Comparison of ENCODE assay signal across 9 mouse cellular contexts in the genomic region with DNA sequence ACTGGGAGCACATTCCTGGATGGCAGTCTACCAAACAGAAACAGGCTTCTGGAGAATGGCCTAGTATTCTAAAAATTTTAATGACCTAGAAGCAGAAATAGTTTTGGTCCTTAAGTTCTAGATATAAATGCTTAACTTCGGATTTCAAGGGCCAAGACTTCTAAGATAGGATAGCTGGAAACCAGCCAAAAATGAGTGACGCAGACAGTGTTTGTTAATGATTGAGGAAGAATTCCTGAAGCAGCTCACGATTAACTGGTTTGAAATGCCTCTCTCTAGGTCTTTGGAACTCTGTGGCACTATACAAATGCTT.
DNase-seq lines count a peak whose midpoint lies in the region; ATAC-seq and TF ChIP-seq lines count a peak whose summit lies in the region.
"Had no signal": no experiment of that assay in that cellular context is flagged by ENCODE, and none has a peak within 500 bp of the region (broad histone marks: within the 10 kb centered on the region; RNA-seq: fewer than 3 reads in every experiment).

No protein-coding gene starts in this region.

- TF ChIP-seq CTCF in midbrain, postnatal 0 days (IDR thresholded peaks at IDR 0.05) = no peak
- TF ChIP-seq CTCF in kidney, postnatal 0 days (IDR thresholded peaks at IDR 0.05; ENCODE audit: low read depth) = no peak

- H3K4me3 ChIP-seq in midbrain, embryonic 14.5 days (replicated peaks; ENCODE audit: low read depth, low read length) = no peak overlapping the region
- no peak overlapping the region for H3K4me3 ChIP-seq in midbrain, postnatal 0 days (ENCODE audit: low read depth, low read length)
- no peak overlapping the region for H3K4me3 ChIP-seq in kidney, postnatal 0 days (replicated peaks; ENCODE audit: low read depth, low read length)
- H3K4me3 ChIP-seq in stomach, embryonic 16.5 days (replicated peaks; ENCODE audit: low read length) = no peak overlapping the region

- no peaks in the 10 kb centered on the region for H3K36me3 ChIP-seq in midbrain, embryonic 14.5 days (ENCODE audit: control insufficient read depth, insufficient read depth, low read length)
- H3K36me3 ChIP-seq in midbrain, postnatal 0 days (ENCODE audit: insufficient read depth, low read length) = no peaks in the 10 kb centered on the region
- H3K36me3 ChIP-seq in kidney, postnatal 0 days (ENCODE audit: insufficient read depth, low read length) = no peaks in the 10 kb centered on the region
- no peaks in the 10 kb centered on the region for H3K36me3 ChIP-seq in stomach, embryonic 16.5 days (ENCODE audit: control insufficient read depth, insufficient read depth, low read length)

- 69% methylated on average over 3 of the region's 3 CpGs for WGBS in midbrain, embryonic 14.5 days
- WGBS in midbrain, postnatal 0 days = 56% methylated on average over 3 of the region's 3 CpGs
- WGBS in kidney, postnatal 0 days = 7% methylated on average over 3 of the region's 3 CpGs
- WGBS in stomach, embryonic 16.5 days = 8% methylated on average over 3 of the region's 3 CpGs

- no peaks in the 10 kb centered on the region for H3K4me1 ChIP-seq in midbrain, embryonic 14.5 days (ENCODE audit: control insufficient read depth, insufficient read depth, low read length)
- H3K4me1 ChIP-seq in midbrain, postnatal 0 days (ENCODE audit: insufficient read depth, low read length) = no peaks in the 10 kb centered on the region
- H3K4me1 ChIP-seq in kidney, postnatal 0 days (replicated peaks; ENCODE audit: insufficient read depth, low read length) = peaks cover 31% of the 10 kb centered on the region
- peaks cover 30% of the 10 kb centered on the region for H3K4me1 ChIP-seq in stomach, embryonic 16.5 days (ENCODE audit: control insufficient read depth, insufficient read depth, low read length)

- no peak overlapping the region for H3K4me2 ChIP-seq in midbrain, embryonic 14.5 days (ENCODE audit: low read length)
- no peak overlapping the region for H3K4me2 ChIP-seq in midbrain, postnatal 0 days (ENCODE audit: low read depth, low read length, poor library complexity, severe bottlenecking)
- H3K4me2 ChIP-seq in kidney, postnatal 0 days (ENCODE audit: low read length) = no peak overlapping the region
- no peak overlapping the region for H3K4me2 ChIP-seq in stomach, embryonic 16.5 days (ENCODE audit: low read depth, low read length)

- H3K27ac ChIP-seq in midbrain, embryonic 14.5 days (replicated peaks; ENCODE audit: low read depth, low read length) = no peak overlapping the region
- no peak overlapping the region for H3K27ac ChIP-seq in midbrain, postnatal 0 days (ENCODE audit: low read depth, low read length)
- H3K27ac ChIP-seq in kidney, postnatal 0 days = peak overlapping the region; percentile 92
- peak overlapping the region; percentile 26; the same call in 1 of the 2 replicates for H3K27ac ChIP-seq in stomach, embryonic 16.5 days (ENCODE audit: low read length)

- peak; percentile 40 for DNase-seq in adrenal gland, postnatal 10 days
- DNase-seq in adrenal gland, postnatal 4 days (ENCODE audit: low spot score in 2 of 2) = no peak
- peak; percentile 21 for DNase-seq in midbrain, embryonic 14.5 days
- no peak for DNase-seq in midbrain, postnatal 0 days (ENCODE audit: low spot score)
- DNase-seq in kidney, postnatal 0 days (ENCODE audit: low spot score) = peak; percentile 92
- DNase-seq in ovary, adult 18-20 months (ENCODE audit: low spot score) = no peak
- no peak for DNase-seq in urinary bladder, adult 2 months (ENCODE audit: low spot score)
- DNase-seq: cerebellum, postnatal 25 days had no signal

- no peaks in the 10 kb centered on the region for H3K27me3 ChIP-seq in midbrain, embryonic 14.5 days (ENCODE audit: control insufficient read depth, insufficient read depth, low read length)
- no peaks in the 10 kb centered on the region for H3K27me3 ChIP-seq in midbrain, postnatal 0 days (ENCODE audit: insufficient read depth, low read length)
- no peaks in the 10 kb centered on the region for H3K27me3 ChIP-seq in kidney, postnatal 0 days (ENCODE audit: insufficient read depth, low read length)
- no peaks in the 10 kb centered on the region for H3K27me3 ChIP-seq in stomach, embryonic 16.5 days (ENCODE audit: control insufficient read depth, insufficient read depth, low read length)

- no peak for ATAC-seq in midbrain, embryonic 14.5 days (ENCODE audit: low FRiP score, low TSS enrichment)
- no peak for ATAC-seq in midbrain, postnatal 0 days (ENCODE audit: low FRiP score)
- 0 out of 2 replicates have a peak, but pooled peaks have one; percentile 50 for ATAC-seq in kidney, postnatal 0 days (replicated peaks; ENCODE audit: low FRiP score, low read depth)
- ATAC-seq in stomach, embryonic 16.5 days (ENCODE audit: insufficient read depth, low FRiP score) = peak; percentile 61

- no peaks in the 10 kb centered on the region for H3K9me3 ChIP-seq in midbrain, embryonic 14.5 days (ENCODE audit: control insufficient read depth, low read length)
- no peaks in the 10 kb centered on the region for H3K9me3 ChIP-seq in midbrain, postnatal 0 days (ENCODE audit: low read length)
- no peaks in the 10 kb centered on the region for H3K9me3 ChIP-seq in kidney, postnatal 0 days (replicated peaks; ENCODE audit: low read length)
- no peaks in the 10 kb centered on the region for H3K9me3 ChIP-seq in stomach, embryonic 16.5 days (replicated peaks; ENCODE audit: control insufficient read depth, low read length)

- no peak overlapping the region for H3K9ac ChIP-seq in midbrain, embryonic 14.5 days (replicated peaks; ENCODE audit: low read length)
- H3K9ac ChIP-seq in midbrain, postnatal 0 days (replicated peaks; ENCODE audit: low read length, poor library complexity, severe bottlenecking) = no peak overlapping the region
- H3K9ac ChIP-seq in kidney, postnatal 0 days (ENCODE audit: low read depth, low read length) = no peak overlapping the region
- H3K9ac ChIP-seq in stomach, embryonic 16.5 days (ENCODE audit: low read length) = no peak overlapping the region

Comparison
In these comparisons a context has a peak if more than half of its experiments do, and no peak if none do; other contexts are left out.
1. DNase-seq: peak in adrenal gland, postnatal 10 days (single experiment), midbrain, embryonic 14.5 days (single experiment) and kidney, postnatal 0 days (single experiment); none in adrenal gland, postnatal 4 days (0 of 2), midbrain, postnatal 0 days (single experiment), ovary, adult 18-20 months (single experiment) and urinary bladder, adult 2 months (single experiment).
2. ATAC-seq: peak in kidney, postnatal 0 days (single experiment) and stomach, embryonic 16.5 days (single experiment); none in midbrain, embryonic 14.5 days (single experiment) and midbrain, postnatal 0 days (single experiment).
3. H3K27ac ChIP-seq: peak in kidney, postnatal 0 days (single experiment) and stomach, embryonic 16.5 days (single experiment); none in midbrain, embryonic 14.5 days (single experiment) and midbrain, postnatal 0 days (single experiment).